In the genomic region with DNA sequence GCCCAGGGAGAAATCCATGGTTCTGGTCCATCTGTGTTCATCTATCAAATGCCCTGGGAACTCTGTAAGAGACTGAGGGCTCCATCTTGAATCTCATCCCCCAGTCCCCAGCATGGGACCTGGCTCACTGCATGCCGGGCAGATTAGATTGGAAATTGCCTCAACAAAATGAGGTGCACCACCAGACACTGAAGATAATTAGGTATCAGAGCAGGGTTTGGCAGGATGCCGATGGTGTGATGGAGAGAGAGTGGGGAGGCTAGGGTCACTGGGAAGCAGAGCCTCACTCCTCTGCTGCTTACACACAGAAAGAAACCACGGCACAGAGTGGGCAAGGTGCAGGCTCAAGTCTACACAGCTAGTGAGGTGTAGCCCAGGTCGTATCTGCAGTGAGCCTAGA, we compare ENCODE assay signal across 27 mouse cellular contexts. TPM values are rescaled to one million over a fixed set of nuclear protein-coding genes. Genes with fewer than 3 reads are reported as not detected.
DNase-seq lines count a peak whose midpoint lies in the region; ATAC-seq and TF ChIP-seq lines count a peak whose summit lies in the region.
"Had no signal": no experiment of that assay in that cellular context is flagged by ENCODE, and none has a peak within 500 bp of the region (broad histone marks: within the 10 kb centered on the region; RNA-seq: fewer than 3 reads in every experiment).

No protein-coding gene starts in this region.

- no peak overlapping the region for H3K9ac ChIP-seq in forebrain, embryonic 12.5 days
- no peak overlapping the region for H3K9ac ChIP-seq in forebrain, embryonic 11.5 days (ENCODE audit: low read length)
- no peak overlapping the region for H3K9ac ChIP-seq in neural tube, embryonic 15.5 days (replicated peaks)
- H3K9ac ChIP-seq: heart, embryonic 15.5 days; limb, embryonic 13.5 days; lung, embryonic 15.5 days; neural tube, embryonic 13.5 days had no signal

- H3K4me1 ChIP-seq in forebrain, embryonic 12.5 days, result peaks cover 80% of the 10 kb centered on the region
- peaks cover 26% of the 10 kb centered on the region for H3K4me1 ChIP-seq in forebrain, embryonic 11.5 days (replicated peaks; ENCODE audit: control insufficient read depth, insufficient read depth, low read length)
- H3K4me1 ChIP-seq in neural tube, embryonic 15.5 days, result peaks cover 89% of the 10 kb centered on the region
- H3K4me1 ChIP-seq: heart, embryonic 15.5 days had no signal

- H3K36me3 ChIP-seq in forebrain, embryonic 12.5 days (replicated peaks), result no peaks in the 10 kb centered on the region
- no peaks in the 10 kb centered on the region for H3K36me3 ChIP-seq in forebrain, embryonic 11.5 days (ENCODE audit: control insufficient read depth, insufficient read depth, low read length)
- H3K36me3 ChIP-seq in neural tube, embryonic 15.5 days, result no peaks in the 10 kb centered on the region
- H3K36me3 ChIP-seq: heart, embryonic 10.5 days; heart, embryonic 15.5 days; limb, embryonic 13.5 days; lung, embryonic 15.5 days; neural tube, embryonic 13.5 days had no signal

- H3K4me2 ChIP-seq in forebrain, embryonic 12.5 days, result no peak overlapping the region
- H3K4me2 ChIP-seq in forebrain, embryonic 11.5 days (ENCODE audit: low read depth, low read length, severe bottlenecking), result no peak overlapping the region
- H3K4me2 ChIP-seq in neural tube, embryonic 15.5 days, result no peak overlapping the region
- H3K4me2 ChIP-seq: heart, embryonic 15.5 days; limb, embryonic 13.5 days; liver, embryonic 11.5 days; lung, embryonic 15.5 days; neural tube, embryonic 13.5 days had no signal

- ATAC-seq in forebrain, embryonic 12.5 days (ENCODE audit: low FRiP score), result no peak
- ATAC-seq in forebrain, embryonic 11.5 days (replicated peaks; ENCODE audit: low FRiP score), result no peak
- ATAC-seq in neural tube, embryonic 15.5 days (ENCODE audit: low FRiP score), result no peak
- ATAC-seq: intestine, postnatal 0 days had no signal

- 77% methylated on average over 4 of the region's 4 CpGs for WGBS in forebrain, embryonic 12.5 days
- 77% methylated on average over 4 of the region's 4 CpGs for WGBS in forebrain, embryonic 11.5 days
- WGBS in neural tube, embryonic 15.5 days, result 55% methylated on average over 4 of the region's 4 CpGs

- H3K4me3 ChIP-seq in forebrain, embryonic 12.5 days (replicated peaks), result no peak overlapping the region
- H3K4me3 ChIP-seq in forebrain, embryonic 11.5 days (ENCODE audit: low read depth, low read length), result no peak overlapping the region
- no peak overlapping the region for H3K4me3 ChIP-seq in layer of hippocampus, adult 2 months
- H3K4me3 ChIP-seq in neural tube, embryonic 15.5 days (replicated peaks), result no peak overlapping the region
- H3K4me3 ChIP-seq: erythroblast, embryonic 14.5 days; heart, embryonic 10.5 days; heart, embryonic 15.5 days; limb, embryonic 13.5 days; lung, embryonic 15.5 days; myocyte; neural tube, embryonic 13.5 days had no signal

- no peak for DNase-seq in forebrain, embryonic 11.5 days (ENCODE audit: low spot score)
- DNase-seq in layer of hippocampus, adult 2 months (ENCODE audit: low spot score in 2 of 2), result no peak
- no peak for DNase-seq in layer of hippocampus, adult 9-11 months
- DNase-seq in neural tube, embryonic 10.5 days (ENCODE audit: extremely low spot score, low spot score), result no peak
- DNase-seq in MN1 (ENCODE audit: low spot score), result no peak
- DNase-seq in lung, postnatal 4 days, result no peak
- DNase-seq: adrenal gland, postnatal 14 days; cerebellum, adult 11-12 months; gastrocnemius, postnatal 25 days; heart, adult 11 months; kidney, adult 9 months; kidney, postnatal 10 days; midbrain, embryonic 14.5 days; thymus, adult 2 months had no signal

- no peaks in the 10 kb centered on the region for H3K9me3 ChIP-seq in forebrain, embryonic 12.5 days
- H3K9me3 ChIP-seq in forebrain, embryonic 11.5 days (ENCODE audit: control insufficient read depth, low read length), result no peaks in the 10 kb centered on the region
- H3K9me3 ChIP-seq in neural tube, embryonic 15.5 days (replicated peaks), result no peaks in the 10 kb centered on the region
- H3K9me3 ChIP-seq: heart, embryonic 10.5 days; heart, embryonic 15.5 days; limb, embryonic 13.5 days; lung, embryonic 15.5 days; neural tube, embryonic 13.5 days had no signal

- TF ChIP-seq CTCF in layer of hippocampus, adult 2 months (conservative IDR thresholded peaks at IDR 0.05), result no peak

- H3K27ac ChIP-seq in forebrain, embryonic 12.5 days, result 0 out of 2 replicates have a peak overlapping the region, but pooled peaks have one; percentile 96
- H3K27ac ChIP-seq in forebrain, embryonic 11.5 days (ENCODE audit: low read depth, low read length), result no peak overlapping the region
- H3K27ac ChIP-seq in layer of hippocampus, adult 2 months, result 0 out of 2 replicates have a peak overlapping the region, but pooled peaks have one; percentile 3
- H3K27ac ChIP-seq in neural tube, embryonic 15.5 days (replicated peaks), result peak overlapping the region; percentile 72; the same call in 1 of the 2 replicates
- H3K27ac ChIP-seq: heart, embryonic 10.5 days; heart, embryonic 15.5 days; limb, embryonic 13.5 days; lung, embryonic 15.5 days; neural tube, embryonic 13.5 days had no signal

- H3K27me3 ChIP-seq in forebrain, embryonic 12.5 days, result no peaks in the 10 kb centered on the region
- H3K27me3 ChIP-seq in forebrain, embryonic 11.5 days (ENCODE audit: control insufficient read depth, insufficient read depth, low read length), result no peaks in the 10 kb centered on the region
- H3K27me3 ChIP-seq in neural tube, embryonic 15.5 days (replicated peaks), result no peaks in the 10 kb centered on the region
- H3K27me3 ChIP-seq: lung, embryonic 15.5 days had no signal

RNA-seq across cellular contexts. Expression of a gene that starts 12.7 kb away (rescaled TPM):
- polyA plus RNA-seq in forebrain, embryonic 12.5 days (2016; fragmentation: Nextera tagmentation; extraction: Ambion mirVana), result 49.9 and 57.8 TPM in 2 replicates
- 22.0 and 26.1 TPM in 2 replicates for polyA plus RNA-seq in forebrain, embryonic 11.5 days (2014; fragmentation: Nextera tagmentation; extraction: Ambion mirVana)
- total RNA-seq in layer of hippocampus, adult 2 months (2021), result 100 to 1,000 TPM; 282 to 286 TPM
- polyA plus RNA-seq in neural tube, embryonic 15.5 days (2015; fragmentation: Nextera tagmentation; extraction: Ambion mirVana), result 118 and 138 TPM in 2 replicates
- total RNA-seq: adrenal gland, postnatal 14 days; megakaryocyte, adult 5-6 weeks; MEL had no signal
- polyA plus RNA-seq: erythroblast, embryonic 14.5 days; intestine, postnatal 0 days; myocyte had no signal
